Mouse (Mus musculus) cortical plate, adult 2 months (tissue): ENCODE data around the gene Il4. TPM values are rescaled to one million over a fixed set of nuclear protein-coding genes. Genes with fewer than 3 reads are reported as not detected.

Experiments
- H3K27ac ChIP-seq: fragments of 200-500 bp; 2 replicates; pipeline ENCODE4 v1.5.1; 2012; ENCODE audit warnings: low read length, control low read depth, inconsistent platforms; ENCODE audit not compliant: insufficient read depth
- H3K4me1 ChIP-seq: fragments of 200-500 bp; 2 replicates; pipeline ENCODE4 v1.6.1; 2011; ENCODE audit warnings: low read length; ENCODE audit not compliant: control insufficient read depth, insufficient read depth
- H3K4me3 ChIP-seq: fragments of 200-500 bp; 2 replicates; pipeline ENCODE4 v1.5.1; 2011; ENCODE audit warnings: mild to moderate bottlenecking, low read length, control low read depth; ENCODE audit not compliant: insufficient read depth
- CTCF ChIP-seq: fragments of 200-500 bp; IDR thresholded peaks from 2 replicates; pipeline ENCODE4 v1.5.1; 2011; ENCODE audit warnings: mild to moderate bottlenecking, control low read depth, low read length; ENCODE audit not compliant: insufficient read depth; ENCODE audit errors: extremely low read depth
- POLR2A ChIP-seq: fragments of 200-500 bp; IDR thresholded peaks from 2 replicates; pipeline ENCODE4 v1.6.1; 2011; ENCODE audit warnings: mild to moderate bottlenecking, low read length, control low read depth; ENCODE audit not compliant: insufficient read depth; ENCODE audit errors: extremely low read depth
- polyA plus RNA-seq: library from polyadenylated mRNA; depleted of rRNA; stranded (reverse); fragments of >200 nt; gene quantifications from 2 replicates; pipeline ENCODE4 v1.2.3, GENCODE M21; 2012

The Il4 gene
- polyA plus RNA-seq, 1 experiment: not detected

DNA sequence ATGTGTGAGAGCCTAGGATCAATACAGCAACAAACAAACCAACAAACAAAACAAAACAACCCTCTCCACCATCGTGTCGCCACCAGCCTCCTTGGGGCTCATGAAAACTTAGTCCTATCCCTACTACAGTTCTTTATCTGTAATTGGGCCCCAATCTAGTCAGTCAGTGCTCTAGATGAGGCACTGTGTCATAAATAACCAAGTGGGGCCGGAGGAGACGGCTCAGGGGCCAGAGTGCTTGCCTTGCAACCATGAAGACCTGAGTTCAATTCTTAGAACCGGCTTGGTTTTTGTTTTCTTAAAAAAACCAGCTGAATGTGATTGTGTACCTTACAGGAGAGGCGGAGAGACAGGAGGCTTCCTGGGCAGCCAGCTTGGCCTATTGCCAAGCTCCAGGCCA is 3.3 kb downstream of the Il4 start:
- no peak overlapping the region for H3K27ac ChIP-seq
- TF ChIP-seq POLR2A (no peak), CTCF (no peak)
- no peaks in the 10 kb centered on the region for H3K4me1 ChIP-seq

DNA sequence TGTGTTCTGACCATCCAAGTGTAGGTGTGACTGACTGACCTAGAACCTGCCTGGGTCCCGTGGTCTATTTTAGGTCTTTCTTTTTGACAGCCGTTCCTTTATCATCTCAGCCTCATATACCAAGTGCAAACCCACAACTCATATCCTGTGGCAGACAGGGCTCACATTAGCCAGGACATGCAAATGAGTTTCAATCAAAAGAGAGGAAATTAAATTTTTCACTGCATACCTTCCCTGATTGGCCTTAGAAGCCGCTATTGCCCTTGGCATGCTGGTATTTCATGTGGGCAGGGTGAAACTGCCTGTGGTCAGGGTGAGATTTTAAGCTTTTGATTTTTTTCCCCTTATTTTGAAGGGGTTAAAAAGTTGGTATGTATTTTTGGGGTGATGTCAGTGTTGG is 8.8 kb downstream of the Il4 start:
- Histone ChIP-seq H3K4me1 (no peaks in the 10 kb centered on the region), H3K27ac (no peak overlapping the region), H3K4me3 (no peak overlapping the region)
- no peak for TF ChIP-seq CTCF
- no peak for TF ChIP-seq POLR2A

More for the DNA sequence above, 3.3 kb downstream of the Il4 start:
- no peak overlapping the region for H3K4me3 ChIP-seq

GRCm38 (mm10) chr11:53609231-53609630 is 9.2 kb downstream of the Il4 start:
- TF ChIP-seq CTCF (no peak), POLR2A (no peak)
- H3K4me3 ChIP-seq: no peak overlapping the region
- H3K4me1 ChIP-seq: no peaks in the 10 kb centered on the region
- no peak overlapping the region for H3K27ac ChIP-seq

- Histone ChIP-seq H3K27ac (no peak overlapping the region), H3K4me1 (no peaks in the 10 kb centered on the region), H3K4me3 (no peak overlapping the region)
- TF ChIP-seq CTCF (no peak), POLR2A (no peak)
Observed at GRCm38 (mm10) chr11:53605609-53606008, 12.9 kb downstream of the Il4 start.

DNA sequence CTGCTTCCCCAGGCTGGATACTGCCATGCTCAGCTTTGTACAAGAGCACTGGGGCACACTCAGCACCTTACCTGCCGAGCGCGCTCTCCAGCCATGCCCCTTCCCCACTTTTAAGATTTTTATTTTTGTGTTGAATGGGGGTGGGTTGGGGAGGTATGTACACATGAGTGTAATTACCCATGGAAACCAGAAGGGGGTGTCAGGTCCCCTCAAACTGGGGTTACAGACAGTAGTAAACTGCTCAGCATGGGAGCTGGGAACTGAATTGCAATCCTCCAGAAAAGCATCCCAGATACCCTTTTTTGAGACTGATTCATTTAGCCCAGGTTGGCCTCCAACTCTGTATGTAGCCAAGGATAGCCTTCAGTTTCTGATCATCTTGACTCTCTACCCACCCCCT is 13.5 kb downstream of the Il4 start:
- Histone ChIP-seq H3K27ac (no peak overlapping the region), H3K4me3 (no peak overlapping the region), H3K4me1 (no peaks in the 10 kb centered on the region)
- no peak for TF ChIP-seq POLR2A
- TF ChIP-seq CTCF: no peak

DNA sequence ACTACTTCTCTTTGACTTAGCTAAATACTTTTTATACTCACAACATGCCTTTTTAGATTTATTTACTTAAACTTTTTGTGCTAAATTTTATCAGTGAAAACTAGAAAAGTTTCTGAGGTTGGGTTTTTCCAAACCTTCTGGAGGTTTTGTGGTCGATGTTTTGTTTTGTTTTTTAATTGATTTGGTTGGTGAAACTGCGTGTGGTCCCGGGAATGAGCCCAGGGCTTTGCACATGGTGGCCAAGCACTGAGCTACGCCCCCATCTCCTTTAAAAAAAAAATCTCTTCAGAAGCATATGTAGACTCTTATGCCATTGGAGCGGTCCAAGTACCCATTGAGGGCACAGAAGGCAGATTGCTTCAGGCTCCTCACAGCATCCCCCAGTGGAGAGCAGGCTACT is 27.4 kb downstream of the Il4 start:
- no peak for TF ChIP-seq CTCF
- no peak for TF ChIP-seq POLR2A
- H3K4me3 ChIP-seq: no peak overlapping the region
- H3K27ac ChIP-seq: no peak overlapping the region
- no peaks in the 10 kb centered on the region for H3K4me1 ChIP-seq

GRCm38 (mm10) chr11:53590368-53590768 is 28.1 kb downstream of the Il4 start:
- TF ChIP-seq CTCF (peak; percentile 58), POLR2A (no peak)
- Histone ChIP-seq H3K4me1 (no peaks in the 10 kb centered on the region), H3K4me3 (no peak overlapping the region), H3K27ac (no peak overlapping the region)

GRCm38 (mm10) chr11:53588279-53588678 is 30.2 kb downstream of the Il4 start:
- 0 out of 2 replicates have a peak, but pooled peaks cover 2% of the 10 kb centered on the region for H3K4me1 ChIP-seq
- TF ChIP-seq POLR2A: no peak
- TF ChIP-seq CTCF: no peak
- no peak overlapping the region for H3K27ac ChIP-seq

DNA sequence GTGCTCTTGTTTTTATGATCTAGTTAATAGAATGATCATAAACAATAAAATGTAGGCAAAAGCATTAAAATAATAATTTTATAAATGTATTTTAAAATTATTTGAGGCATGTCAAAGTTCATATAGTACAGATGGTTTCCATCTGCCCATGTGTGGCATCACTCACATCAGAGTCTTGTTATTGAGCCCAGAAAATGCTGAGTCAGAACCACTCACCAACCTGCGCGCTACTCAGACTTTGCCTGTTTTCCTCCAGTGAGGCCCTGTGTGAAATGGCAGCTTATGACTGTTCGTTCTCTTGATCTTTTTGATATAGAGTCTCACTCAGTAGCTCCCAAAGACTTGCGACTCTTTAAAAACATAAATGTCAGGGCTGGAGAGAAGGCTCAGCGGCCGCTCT is 33.0 kb downstream of the Il4 start:
- TF ChIP-seq CTCF: no peak
- TF ChIP-seq POLR2A: no peak
- no peak overlapping the region for H3K4me3 ChIP-seq
- H3K4me1 ChIP-seq: 0 out of 2 replicates have a peak, but pooled peaks cover 2% of the 10 kb centered on the region

More at GRCm38 (mm10) chr11:53588279-53588678, 30.2 kb downstream of the Il4 start:
- no peak overlapping the region for H3K4me3 ChIP-seq

DNA sequence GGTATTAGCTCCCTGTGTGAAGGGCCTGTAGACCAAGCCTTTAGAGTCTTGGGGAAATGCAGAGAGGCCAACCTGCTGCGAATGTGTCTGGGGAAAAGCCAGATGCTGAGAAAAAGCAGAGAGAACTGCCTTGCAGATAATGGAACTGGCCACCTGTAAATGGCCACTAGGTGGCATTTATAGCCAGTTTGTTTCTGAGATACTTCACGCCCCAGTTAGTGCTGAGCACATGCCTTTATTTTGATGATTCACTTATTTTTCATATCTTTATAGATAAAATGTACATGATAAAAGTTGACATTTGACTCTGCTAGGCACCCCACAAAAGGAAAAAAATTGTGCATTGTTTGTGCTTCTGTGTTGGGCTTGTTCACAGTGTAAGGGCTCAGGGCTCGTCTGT is 33.6 kb downstream of the Il4 start:
- Histone ChIP-seq H3K4me1 (0 out of 2 replicates have a peak, but pooled peaks cover 2% of the 10 kb centered on the region), H3K4me3 (no peak overlapping the region), H3K27ac (no peak overlapping the region)
- no peak for TF ChIP-seq POLR2A
- TF ChIP-seq CTCF: peak; percentile 44

More for the DNA sequence above, 33.0 kb downstream of the Il4 start:
- H3K27ac ChIP-seq: no peak overlapping the region

DNA sequence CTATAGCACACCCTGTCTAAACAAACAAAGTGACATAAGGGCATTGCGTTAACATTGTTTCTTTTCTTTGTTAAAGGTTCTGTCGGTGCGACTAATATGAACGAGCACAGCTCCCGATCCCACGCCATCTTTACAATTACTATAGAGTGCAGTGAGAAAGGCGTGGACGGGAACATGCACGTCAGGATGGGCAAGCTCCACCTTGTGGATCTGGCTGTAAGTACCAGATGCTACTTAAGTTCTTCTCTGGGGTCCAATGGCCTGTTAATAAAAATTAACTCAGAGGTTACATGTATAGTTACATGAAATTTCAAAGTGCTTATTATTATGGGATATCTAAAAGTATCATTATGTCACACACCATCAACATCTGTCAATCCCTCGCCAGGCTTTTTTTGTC is 35.3 kb downstream of the Il4 start:
- TF ChIP-seq POLR2A: no peak
- peak; percentile 31; the same call in 1 of the 2 replicates for TF ChIP-seq CTCF
- Histone ChIP-seq H3K4me1 (0 out of 2 replicates have a peak, but pooled peaks cover 2% of the 10 kb centered on the region), H3K27ac (no peak overlapping the region), H3K4me3 (no peak overlapping the region)
